Mouse (Mus musculus) hindbrain, postnatal 0 days (tissue): ENCODE measurements around the gene Dscam. TPM values are rescaled to one million over a fixed set of nuclear protein-coding genes. Genes with fewer than 3 reads are reported as not detected.
A peak's percentile ranks its signal among the peaks of the same experiment; 100 is the strongest.

ENCODE experiments used
- ATAC-seq: fragments of 200-750 bp; cut with Nextera tagmentation; 2 replicates; pipeline ENCODE4 v1.8.0; 2017; ENCODE audit warnings: mild to moderate bottlenecking, moderate TSS enrichment, moderate library complexity
- DNase-seq: peaks from one replicate; pipeline ENCODE4 v3.0.0-alpha.2; 2015; ENCODE audit warnings: low spot score
- H3K27ac ChIP-seq: fragments of 300-500 bp; sonication (generic); 2 replicates; pipeline ENCODE4 v1.5.1; 2014; ENCODE audit warnings: mild to moderate bottlenecking
- H3K27me3 ChIP-seq: fragments of 300-500 bp; sonication (generic); 2 replicates; pipeline ENCODE4 v1.6.1; 2014; ENCODE audit warnings: low read length, mixed read lengths; ENCODE audit not compliant: insufficient read depth
- H3K36me3 ChIP-seq: fragments of 300-500 bp; sonication (generic); 2 replicates; pipeline ENCODE4 v1.6.1; 2014; ENCODE audit warnings: low read length, mixed read lengths; ENCODE audit not compliant: insufficient read depth
- H3K4me1 ChIP-seq: fragments of 300-500 bp; sonication (generic); 2 replicates; pipeline ENCODE4 v1.6.1; 2014; ENCODE audit warnings: antibody characterized with exemption, low read length, mixed read lengths; ENCODE audit not compliant: insufficient read depth
- H3K4me2 ChIP-seq: fragments of 300-500 bp; sonication (generic); 2 replicates; pipeline ENCODE4 v1.6.1; 2014; ENCODE audit warnings: low read depth, mild to moderate bottlenecking, low read length, moderate library complexity, mixed read lengths
- H3K4me3 ChIP-seq: fragments of 300-500 bp; sonication (generic); 2 replicates; pipeline ENCODE4 v1.5.1; 2014; ENCODE audit warnings: low read length
- H3K9ac ChIP-seq: fragments of 300-500 bp; sonication (generic); replicated peaks from 2 replicates; pipeline ENCODE4 v1.6.1; 2014; ENCODE audit warnings: mild to moderate bottlenecking, low read length, moderate library complexity, mixed read lengths
- H3K9me3 ChIP-seq: fragments of 300-500 bp; sonication (generic); 2 replicates; pipeline ENCODE4 v1.6.1; 2016; ENCODE audit warnings: low read length, mixed read lengths
- CTCF ChIP-seq: IDR thresholded peaks from 2 replicates; pipeline ENCODE4 v1.5.1; 2016; ENCODE audit warnings: antibody characterized with exemption, control low read depth, low read depth
- WGBS: fragments of 180-500 bp; shearing (Covaris S2); extraction: QIAGEN DNeasy Blood & Tissue Kit; methylation state at CpG from one replicate; pipeline ENCODE4 v1.1.7; 2014; 5-methylcytosine and 5-hydroxymethylcytosine counted together
- polyA plus RNA-seq: library from polyadenylated mRNA; unstranded; fragments of >200 nt; fragmentation: Nextera tagmentation; extraction: Ambion mirVana; gene quantifications from 2 replicates; pipeline ENCODE4 v1.2.1, GENCODE M21; 2015
- total RNA-seq: library from RNA; depleted of rRNA; stranded (reverse); fragments of >200 nt; gene quantifications from 2 replicates; pipeline ENCODE4 v1.2.3, GENCODE M21; 2014

Dscam gene
- total and polyA plus RNA-seq, 2 experiments from 2014 or later = 10.3 to 47.1 TPM

- Histone ChIP-seq H3K4me2 (no peak overlapping the region), H3K9me3 (no peaks in the 10 kb centered on the region), H3K9ac (no peak overlapping the region), H3K4me3 (no peak overlapping the region), H3K4me1 (peaks cover 2% of the 10 kb centered on the region; the same call in 1 of the 2 replicates), H3K27ac (peak overlapping the region; percentile 11; the same call in 1 of the 2 replicates), H3K36me3 (no peaks in the 10 kb centered on the region), H3K27me3 (no peaks in the 10 kb centered on the region)
- 88% methylated on average over 3 of the region's 3 CpGs for WGBS
- no peak for DNase-seq
- no peak for ATAC-seq
- TF ChIP-seq CTCF = no peak
These were observed 256.1 kb downstream of the Dscam start for GRCm38 (mm10) chr16:96914495-96914894.

- no peak for TF ChIP-seq CTCF
- no peak overlapping the region for H3K4me3 ChIP-seq
- DNase-seq = no peak
- H3K9me3 ChIP-seq = no peaks in the 10 kb centered on the region
- H3K4me1 ChIP-seq = no peaks in the 10 kb centered on the region
- H3K36me3 ChIP-seq = no peaks in the 10 kb centered on the region
- 69% methylated on average over 7 of the region's 7 CpGs for WGBS
- H3K27me3 ChIP-seq = no peaks in the 10 kb centered on the region
- H3K27ac ChIP-seq = peak overlapping the region; percentile 48
- no peak overlapping the region for H3K4me2 ChIP-seq
- no peak for ATAC-seq
- H3K9ac ChIP-seq = no peak overlapping the region
These were observed 257.7 kb downstream of the Dscam start for GRCm38 (mm10) chr16:96912836-96913235.

GRCm38 (mm10) chr16:96912103-96912502 is 258.4 kb downstream of the Dscam start:
- no peak for TF ChIP-seq CTCF
- no peaks in the 10 kb centered on the region for H3K36me3 ChIP-seq
- no peak overlapping the region for H3K4me3 ChIP-seq
- H3K4me1 ChIP-seq = no peaks in the 10 kb centered on the region
- H3K27me3 ChIP-seq = no peaks in the 10 kb centered on the region
- no peak overlapping the region for H3K27ac ChIP-seq
- ATAC-seq (no peak), DNase-seq (no peak)
- no peaks in the 10 kb centered on the region for H3K9me3 ChIP-seq
- H3K9ac ChIP-seq = no peak overlapping the region
- WGBS = 93% methylated on average over 2 of the region's 2 CpGs
- no peak overlapping the region for H3K4me2 ChIP-seq

GRCm38 (mm10) chr16:96910405-96911164 is 260.0 kb downstream of the Dscam start:
- no peaks in the 10 kb centered on the region for H3K9me3 ChIP-seq
- no peak for TF ChIP-seq CTCF
- H3K4me1 ChIP-seq = no peaks in the 10 kb centered on the region
- H3K36me3 ChIP-seq = no peaks in the 10 kb centered on the region
- 64% methylated on average over 4 of the region's 4 CpGs for WGBS
- DNase-seq (no peak), ATAC-seq (no peak)
- H3K27me3 ChIP-seq = no peaks in the 10 kb centered on the region
- no peak overlapping the region for H3K4me2 ChIP-seq
- no peak overlapping the region for H3K27ac ChIP-seq
- no peak overlapping the region for H3K4me3 ChIP-seq
- H3K9ac ChIP-seq = no peak overlapping the region

- no peaks in the 10 kb centered on the region for H3K36me3 ChIP-seq
- no peak overlapping the region for H3K4me2 ChIP-seq
- no peaks in the 10 kb centered on the region for H3K9me3 ChIP-seq
- H3K9ac ChIP-seq = no peak overlapping the region
- DNase-seq = no peak
- H3K27ac ChIP-seq = no peak overlapping the region
- ATAC-seq = no peak
- 80% methylated on average over 1 of the region's 1 CpGs for WGBS
- no peaks in the 10 kb centered on the region for H3K4me1 ChIP-seq
- TF ChIP-seq CTCF = no peak
- no peak overlapping the region for H3K4me3 ChIP-seq
- no peaks in the 10 kb centered on the region for H3K27me3 ChIP-seq
These were observed 262.7 kb downstream of the Dscam start for GRCm38 (mm10) chr16:96907818-96908217.

- Histone ChIP-seq H3K27me3 (no peaks in the 10 kb centered on the region), H3K4me3 (no peak overlapping the region), H3K9me3 (no peaks in the 10 kb centered on the region), H3K36me3 (no peaks in the 10 kb centered on the region), H3K4me2 (no peak overlapping the region), H3K27ac (no peak overlapping the region), H3K9ac (no peak overlapping the region), H3K4me1 (no peaks in the 10 kb centered on the region)
- no peak for TF ChIP-seq CTCF
- WGBS = 85% methylated on average over 1 of the region's 1 CpGs
- no peak for DNase-seq
- ATAC-seq = no peak
These were observed 263.5 kb downstream of the Dscam start for GRCm38 (mm10) chr16:96907081-96907480.

GRCm38 (mm10) chr16:96906630-96907029 is 263.9 kb downstream of the Dscam start:
- 88% methylated on average over 2 of the region's 2 CpGs for WGBS
- no peak overlapping the region for H3K4me3 ChIP-seq
- no peaks in the 10 kb centered on the region for H3K27me3 ChIP-seq
- DNase-seq = no peak
- no peaks in the 10 kb centered on the region for H3K36me3 ChIP-seq
- H3K9me3 ChIP-seq = no peaks in the 10 kb centered on the region
- no peak overlapping the region for H3K9ac ChIP-seq
- no peak overlapping the region for H3K4me2 ChIP-seq
- H3K27ac ChIP-seq = no peak overlapping the region
- no peaks in the 10 kb centered on the region for H3K4me1 ChIP-seq
- ATAC-seq = no peak
- no peak for TF ChIP-seq CTCF
